Mouse (Mus musculus) MEL (cell line): Measurements from ENCODE around the gene Chmp5.

Experiments used
- CHD2 ChIP-seq: IDR thresholded peaks from 2 replicates; pipeline ENCODE4 v1.6.1; 2011; ENCODE audit warnings: low read length, improper control_type of control experiment
- CTCF ChIP-seq, 3 experiments: IDR thresholded peaks in 2 of 3; conservative IDR thresholded peaks in 1 of 3; 2 replicates each; pipeline ENCODE4 v1.5.1; 2011 to 2012; ENCODE audit warnings: low read length in 3 of 3, low read depth in 2 of 3, mild to moderate bottlenecking in 2 of 3, improper control_type of control experiment in 1 of 3, inconsistent platforms in 1 of 3, mixed read lengths in 1 of 3, moderate library complexity in 1 of 3; ENCODE audit not compliant: control insufficient read depth in 1 of 3, insufficient read depth in 1 of 3, poor library complexity in 1 of 3, severe bottlenecking in 1 of 3
- POLR2AphosphoS5 ChIP-seq: IDR thresholded peaks from 2 replicates; pipeline ENCODE4 v1.6.1; 2012; ENCODE audit warnings: low read depth, borderline replicate concordance, mild to moderate bottlenecking, inconsistent platforms, low read length, moderate library complexity, mixed read lengths
- USF1 ChIP-seq: IDR thresholded peaks from 2 replicates; pipeline ENCODE4 v1.6.1; 2014; ENCODE audit warnings: low read depth, mild to moderate bottlenecking, inconsistent platforms, low read length, improper control_type of control experiment, moderate library complexity
- ZNF384 ChIP-seq: IDR thresholded peaks from 2 replicates; pipeline ENCODE4 v1.6.1; 2012; ENCODE audit warnings: low read depth, mild to moderate bottlenecking, inconsistent platforms, low read length, improper control_type of control experiment

GRCm38 (mm10) chr4:40974011-40974410 lies 25.8 kb downstream of the Chmp5 start:
- TF ChIP-seq CHD2 (no peak), ZNF384 (no peak), USF1 (no peak), POLR2AphosphoS5 (no peak), CTCF (IDR thresholded peaks at IDR 0.05 in 2 of 3, conservative IDR thresholded peaks at IDR 0.05 in 1 of 3; ENCODE audit: control insufficient read depth in 1 of 3, insufficient read depth in 1 of 3, low read depth in 2 of 3, low read length in 3 of 3, poor library complexity in 1 of 3, severe bottlenecking in 1 of 3) (no peak)
